Mouse (Mus musculus): ENCODE results near the gene Oscar.
A peak's percentile ranks its signal among the peaks of the same experiment; 100 is the strongest.
"Not testable (repeated sequence)": the region's sequence is repeated elsewhere in the genome, so short reads cannot be mapped to it uniquely, and the experiment has no call there.

The Oscar gene

DNA sequence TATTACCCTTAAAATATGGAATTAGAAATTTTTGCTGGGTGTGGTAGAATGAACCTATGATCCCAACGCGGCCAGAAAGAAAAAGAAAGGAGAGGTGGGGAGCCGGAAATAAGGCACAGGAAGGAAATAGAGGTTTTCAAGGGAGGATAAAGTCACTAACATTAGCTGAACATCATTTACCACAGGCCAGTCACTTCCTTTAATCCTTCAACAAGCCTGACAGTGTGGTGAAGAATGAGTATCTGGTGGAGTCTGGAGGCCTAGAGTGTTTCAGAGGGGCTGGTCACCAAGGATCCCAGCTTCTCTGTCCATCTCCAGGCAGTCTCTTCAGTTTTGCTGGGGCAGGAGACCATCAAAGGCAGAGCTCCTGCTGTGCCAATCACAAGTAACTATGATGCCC lies 5.5 kb downstream of the Oscar start:
- DNase-seq (ENCODE audit: low spot score in 2 of 2) = no peak

DNA sequence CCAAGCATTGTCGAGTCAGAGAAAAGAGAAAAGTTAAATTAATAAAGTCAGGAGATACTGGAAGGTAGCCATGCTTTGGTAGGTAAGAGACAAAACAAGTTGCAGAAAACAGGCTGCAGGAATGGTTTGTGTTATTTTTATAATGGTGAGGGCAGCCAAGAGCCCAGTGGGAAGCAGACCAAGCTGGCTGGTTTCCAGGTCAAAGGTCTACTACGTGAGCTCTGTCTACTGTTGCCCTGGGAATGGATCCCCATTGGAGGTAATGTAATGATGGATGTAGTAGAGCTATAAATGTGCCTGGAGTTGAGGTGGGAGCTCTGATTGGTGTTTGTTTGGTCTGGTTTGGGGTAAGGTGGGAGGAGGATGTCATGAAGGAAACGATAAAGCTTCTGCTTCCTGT lies 6.9 kb downstream of the Oscar start:
- peak in 1 of 2 experiments; percentile 59 for DNase-seq (ENCODE audit: low spot score in 2 of 2)

- no peak for DNase-seq (ENCODE audit: low spot score in 2 of 2)
Measured at GRCm38 (mm10) chr7:3608668-3609067, 7.3 kb downstream of the Oscar start.

DNA sequence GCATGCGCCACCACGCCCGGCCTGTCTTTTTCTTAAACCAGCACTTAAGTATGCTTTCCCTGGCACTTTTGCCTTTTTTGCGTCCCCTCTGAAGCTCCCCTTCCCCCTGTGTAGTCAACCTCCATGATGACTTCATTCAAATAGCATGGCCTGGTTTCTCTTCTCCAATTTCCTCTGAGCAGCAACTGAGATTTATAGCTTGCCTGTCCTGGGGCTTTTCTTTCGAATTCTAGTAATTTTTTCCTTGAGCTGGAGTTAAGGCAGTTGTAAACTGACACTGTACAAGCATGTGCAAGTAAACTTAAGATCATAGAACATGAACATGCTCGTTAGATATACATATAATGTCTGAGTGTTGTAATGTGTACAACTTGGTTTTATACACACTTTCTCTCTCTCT lies 8.6 kb downstream of the Oscar start:
- DNase-seq (ENCODE audit: low spot score in 2 of 2) = no peak

DNA sequence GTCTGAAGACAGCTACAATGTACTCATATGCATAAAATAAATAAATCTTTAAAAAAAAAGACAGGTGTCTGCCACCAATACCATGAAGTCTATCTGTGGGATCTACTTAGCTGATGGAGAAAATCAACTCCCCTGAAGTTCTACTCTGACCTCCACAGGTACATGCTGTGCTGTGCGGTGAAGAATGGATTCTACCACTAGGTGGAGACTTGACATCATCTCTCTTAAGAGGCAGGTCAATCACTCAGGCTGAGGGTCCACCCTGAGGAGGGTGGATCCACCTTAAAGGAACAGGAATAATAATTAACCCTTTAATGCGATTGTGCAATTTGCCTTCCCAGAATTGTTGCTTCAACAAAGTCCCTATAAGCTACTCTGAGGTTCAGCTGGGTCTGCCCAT lies 9.2 kb downstream of the Oscar start:
- peak in 1 of 2 experiments; percentile 10 for DNase-seq (ENCODE audit: low spot score in 2 of 2)

- DNase-seq (ENCODE audit: low spot score in 2 of 2) = peak; percentile 34 to 53
Measured at GRCm38 (mm10) chr7:3601119-3601518, 14.8 kb downstream of the Oscar start.

DNA sequence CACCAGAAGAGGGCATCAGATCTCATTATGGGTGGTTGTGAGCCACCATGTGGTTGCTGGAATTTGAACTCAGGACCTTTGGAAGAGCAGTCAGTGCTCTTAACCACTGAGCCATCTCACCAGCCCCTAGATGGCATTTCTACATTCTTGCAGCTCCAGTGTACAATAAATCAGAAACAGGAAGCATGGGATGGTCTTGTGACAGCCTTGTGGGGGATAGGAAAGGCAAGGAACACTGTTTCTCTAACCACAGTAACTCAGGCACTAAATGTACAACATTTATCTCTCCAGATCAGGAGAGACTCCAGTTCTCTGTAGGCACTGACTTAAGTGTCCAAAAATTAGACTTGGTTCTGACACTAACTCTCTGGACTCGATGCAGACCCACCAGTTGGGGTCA lies 18.2 kb downstream of the Oscar start:
- DNase-seq (ENCODE audit: low spot score in 2 of 2) = not testable (repeated sequence)

DNA sequence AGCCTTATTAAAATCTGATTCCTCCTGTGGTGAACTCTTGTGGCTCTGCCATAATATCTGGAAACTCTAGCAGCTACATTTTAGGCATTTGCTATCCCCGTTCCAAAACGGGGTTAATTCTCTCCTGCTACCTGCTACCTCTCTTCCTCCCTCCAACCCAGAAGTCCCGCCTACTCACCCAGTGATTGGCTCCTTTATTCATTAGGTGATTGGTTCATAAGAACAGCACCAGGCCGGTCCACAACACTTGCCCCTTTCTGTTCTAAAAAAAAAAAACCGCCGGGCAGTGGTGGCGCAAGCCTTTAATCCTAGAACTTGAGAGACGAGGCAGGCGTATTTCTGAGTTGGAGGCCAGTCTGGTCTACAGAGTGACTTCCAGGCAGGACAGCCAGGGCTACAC lies 20.8 kb downstream of the Oscar start:
- DNase-seq (ENCODE audit: low spot score in 2 of 2) = peak in 1 of 2 experiments; percentile 16

DNA sequence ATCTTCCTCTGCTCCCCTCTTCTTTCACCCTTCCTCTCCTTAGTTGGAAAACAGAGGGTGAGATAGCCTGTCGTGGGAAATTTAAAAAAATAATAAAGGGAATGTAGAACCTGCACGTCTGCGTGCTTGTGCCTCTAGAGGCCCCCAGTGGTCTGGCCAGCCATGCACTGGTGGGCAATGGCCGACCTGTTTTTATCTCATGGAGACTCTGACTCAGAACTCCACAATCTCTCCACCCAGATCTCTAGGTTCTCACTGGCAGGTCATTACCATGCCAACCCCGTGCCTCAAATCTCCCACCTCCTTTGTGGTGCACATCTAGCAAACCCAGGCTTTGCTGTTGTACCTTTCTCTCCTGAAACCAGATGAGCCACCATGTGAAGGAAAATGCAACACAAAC lies 21.3 kb downstream of the Oscar start:
- no peak for DNase-seq (ENCODE audit: low spot score in 2 of 2)

GRCm38 (mm10) chr7:3593855-3594254 lies 22.1 kb downstream of the Oscar start:
- DNase-seq (ENCODE audit: low spot score in 2 of 2) = no peak

DNA sequence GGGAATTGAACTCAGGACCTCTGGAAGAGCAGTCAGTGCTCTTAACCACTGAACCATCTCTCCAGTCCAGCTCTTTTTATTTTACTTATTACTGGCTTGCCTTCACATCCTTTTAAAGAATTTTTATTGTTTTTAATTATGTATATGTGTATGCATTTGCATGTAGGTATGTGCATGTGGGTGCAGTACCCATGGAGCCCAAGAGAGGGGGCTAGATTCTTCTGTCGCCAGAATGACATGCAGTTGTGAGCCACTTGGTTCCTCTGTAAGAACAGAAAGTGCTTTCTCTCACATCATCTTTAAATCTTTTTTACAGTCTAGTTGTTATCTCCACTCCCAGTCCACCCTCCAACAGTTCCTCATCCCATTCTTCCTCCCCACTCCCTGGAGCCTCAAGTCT lies 24.4 kb downstream of the Oscar start:
- DNase-seq (ENCODE audit: low spot score in 2 of 2) = no peak

DNA sequence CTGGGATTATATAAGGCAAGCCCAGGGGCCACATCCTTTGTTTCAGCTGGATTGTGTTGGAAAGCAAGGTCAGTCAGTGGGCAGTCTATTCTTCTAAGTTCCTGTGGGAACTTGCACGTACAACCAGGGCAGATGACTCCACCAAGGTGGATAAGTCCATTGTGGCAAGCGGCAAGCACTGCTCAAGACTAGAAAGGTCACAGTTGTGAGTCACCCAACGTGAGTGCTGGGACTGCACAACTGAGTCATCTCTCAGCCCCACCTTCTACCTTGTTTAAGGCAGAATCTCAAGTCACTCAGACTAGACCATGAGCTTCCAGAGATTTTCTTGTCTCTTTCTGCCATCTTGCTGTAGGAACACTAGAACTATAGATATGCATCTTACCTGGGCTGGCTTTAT lies 25.4 kb downstream of the Oscar start:
- no peak for DNase-seq (ENCODE audit: low spot score in 2 of 2)

GRCm38 (mm10) chr7:3587292-3587691 lies 28.7 kb downstream of the Oscar start:
- no peak for DNase-seq (ENCODE audit: low spot score in 2 of 2)

DNA sequence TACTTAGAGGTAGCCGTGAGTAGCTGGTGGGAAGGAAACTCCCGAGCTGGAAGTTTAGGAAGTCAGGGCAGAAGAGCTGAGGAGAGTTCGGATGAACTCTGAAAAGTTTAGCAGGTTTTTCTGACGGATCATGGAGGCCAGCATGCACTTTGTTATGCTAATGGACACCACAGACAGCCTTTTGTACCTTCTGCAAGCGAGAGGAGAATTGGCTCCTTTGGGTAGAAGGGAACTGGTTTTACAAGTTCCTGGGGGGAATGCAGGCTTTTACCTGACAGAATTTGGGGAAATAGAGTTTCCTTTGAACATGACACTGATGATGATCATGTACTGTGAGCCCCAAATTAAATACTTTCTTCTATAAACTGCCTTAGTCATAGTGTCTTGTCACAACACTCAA lies 29.7 kb downstream of the Oscar start:
- DNase-seq (ENCODE audit: low spot score in 2 of 2) = no peak

DNA sequence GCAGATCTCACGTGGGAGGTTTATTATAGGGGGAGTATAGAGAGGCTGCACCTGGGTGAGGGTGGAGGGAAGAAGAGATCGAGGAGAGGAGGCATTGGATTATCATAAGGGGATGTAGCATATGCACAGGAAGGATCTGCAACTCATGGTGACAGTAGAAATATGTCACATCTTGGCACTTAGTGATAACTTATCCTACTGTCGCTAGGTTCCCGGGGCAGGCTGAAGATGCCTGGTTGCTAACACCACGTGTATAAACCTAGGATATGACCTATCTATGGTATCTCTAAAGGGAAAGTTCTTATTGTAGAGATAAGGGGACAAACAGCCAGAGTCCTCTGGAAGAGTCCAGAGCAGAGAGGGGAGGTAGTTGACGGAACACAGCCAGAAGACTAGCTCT lies 30.2 kb downstream of the Oscar start:
- DNase-seq (ENCODE audit: low spot score in 2 of 2) = no peak

- DNase-seq (ENCODE audit: low spot score in 2 of 2) = no peak
Measured at GRCm38 (mm10) chr7:3580029-3580428, 35.9 kb downstream of the Oscar start.

DNA sequence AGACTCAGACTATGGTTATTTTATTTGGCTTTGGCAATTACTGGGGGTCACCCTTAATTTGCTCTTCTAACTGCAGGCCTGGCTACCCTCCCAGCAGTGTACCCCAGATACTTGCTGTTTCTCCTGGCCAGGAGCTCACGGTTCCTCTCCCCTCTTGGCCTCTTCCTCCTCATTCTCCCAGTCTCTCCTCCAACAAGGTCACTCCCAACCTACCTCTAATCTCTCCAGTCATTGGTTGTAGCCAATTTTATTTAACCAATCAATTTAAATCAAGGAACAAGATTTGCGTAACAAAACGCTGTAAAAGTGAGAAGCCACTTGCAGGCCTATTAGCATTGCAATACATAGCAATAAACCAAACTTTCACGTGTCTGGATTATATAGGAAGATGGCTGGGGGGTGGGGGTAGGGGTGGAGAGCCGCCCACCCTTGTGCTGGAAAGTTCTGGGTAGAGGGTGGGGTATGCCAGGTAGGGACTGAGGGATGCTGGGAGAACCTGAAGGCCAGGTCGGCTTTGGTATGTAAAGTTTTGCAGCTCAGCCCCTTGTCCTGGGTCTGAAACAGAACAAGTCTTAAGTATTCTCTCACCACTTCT lies 36.9 kb downstream of the Oscar start:
- no peak for DNase-seq (ENCODE audit: low spot score in 2 of 2)

GRCm38 (mm10) chr7:3578196-3578595 lies 37.8 kb downstream of the Oscar start:
- DNase-seq (ENCODE audit: low spot score in 2 of 2) = no peak

GRCm38 (mm10) chr7:3576354-3577124 lies 39.4 kb downstream of the Oscar start:
- DNase-seq (ENCODE audit: low spot score in 2 of 2) = no peak

GRCm38 (mm10) chr7:3574216-3574615 lies 41.7 kb downstream of the Oscar start:
- no peak for DNase-seq (ENCODE audit: low spot score in 2 of 2)

GRCm38 (mm10) chr7:3571847-3572246 lies 44.1 kb downstream of the Oscar start:
- DNase-seq (ENCODE audit: low spot score in 2 of 2) = no peak

- DNase-seq (ENCODE audit: low spot score in 2 of 2) = not testable (repeated sequence)
Measured at GRCm38 (mm10) chr7:3570580-3570979, 45.4 kb downstream of the Oscar start.

- DNase-seq (ENCODE audit: low spot score in 2 of 2) = no peak
Measured at GRCm38 (mm10) chr7:3569725-3570124, 46.2 kb downstream of the Oscar start.

DNA sequence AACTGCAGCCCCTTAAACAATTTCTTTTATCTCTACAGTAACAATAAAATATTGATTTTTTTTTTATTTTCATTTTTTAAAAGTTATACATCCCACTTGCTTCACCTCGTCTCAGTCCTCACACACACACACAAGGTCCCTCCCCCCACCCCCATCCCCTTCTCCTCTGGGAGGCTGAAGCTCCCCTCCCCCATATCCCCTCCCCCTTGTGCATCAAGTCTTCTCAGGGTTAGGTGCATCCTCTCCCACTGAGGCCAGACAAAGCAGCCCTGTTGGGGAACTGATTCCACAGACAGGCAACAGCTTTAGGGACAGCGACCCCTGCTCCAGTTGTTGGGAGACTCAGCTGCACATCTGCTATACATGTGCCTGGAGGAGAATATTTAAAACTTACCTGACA lies 48.6 kb downstream of the Oscar start:
- DNase-seq (ENCODE audit: low spot score in 2 of 2) = no peak

All from urinary bladder, postnatal 36 days (tissue).